In the genomic region with DNA sequence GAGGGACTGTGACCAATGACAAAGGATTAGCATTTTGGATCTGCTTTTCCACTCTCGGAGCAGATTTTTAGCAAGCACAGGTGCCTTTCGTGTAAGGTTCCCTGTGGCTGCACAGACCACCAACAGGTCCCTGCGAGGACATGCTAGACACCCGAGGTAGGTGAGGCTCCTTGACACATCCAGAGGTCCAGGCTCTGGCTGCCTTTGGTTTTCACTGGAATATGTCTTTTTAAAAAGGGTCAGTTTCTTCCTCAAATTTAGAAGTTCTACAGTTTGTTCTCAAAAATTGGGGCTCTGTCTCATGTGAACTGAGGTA, we compare ENCODE assay signal across 7 mouse cellular contexts. TPM values are rescaled to one million over a fixed set of nuclear protein-coding genes. Genes with fewer than 3 reads are reported as not detected.
DNase-seq lines count a peak whose midpoint lies in the region; ATAC-seq lines count a peak whose summit lies in the region.

No protein-coding gene starts in this region.

- peaks cover 47% of the 10 kb centered on the region for H3K4me1 ChIP-seq in megakaryocyte, embryonic 14.5 days
- peaks cover 25% of the 10 kb centered on the region for H3K4me1 ChIP-seq in forebrain, embryonic 14.5 days (ENCODE audit: control insufficient read depth, insufficient read depth, low read length)
- H3K4me1 ChIP-seq in limb, embryonic 15.5 days = peaks cover 12% of the 10 kb centered on the region
- H3K4me1 ChIP-seq in stomach, embryonic 15.5 days = peaks cover 8% of the 10 kb centered on the region; the same call in 1 of the 2 replicates

- peak overlapping the region; percentile 52 for H3K4me2 ChIP-seq in forebrain, embryonic 14.5 days (ENCODE audit: low read length)
- H3K4me2 ChIP-seq in limb, embryonic 15.5 days = peak overlapping the region; percentile 58
- peak overlapping the region; percentile 65 for H3K4me2 ChIP-seq in stomach, embryonic 15.5 days

- 6% methylated on average over 4 of the region's 4 CpGs for WGBS in forebrain, embryonic 14.5 days
- 7% methylated on average over 4 of the region's 4 CpGs for WGBS in limb, embryonic 15.5 days
- 14% methylated on average over 4 of the region's 4 CpGs for WGBS in stomach, embryonic 15.5 days

- ATAC-seq in megakaryocyte, adult 5-6 weeks (ENCODE audit: poor library complexity, severe bottlenecking) = no peak
- ATAC-seq in forebrain, embryonic 14.5 days = no peak
- ATAC-seq in limb, embryonic 15.5 days (ENCODE audit: insufficient number of reproducible peaks, low FRiP score, low TSS enrichment, low read depth) = no peak
- no peak for ATAC-seq in stomach, embryonic 15.5 days (ENCODE audit: insufficient read depth, low FRiP score, low read depth)

- no peaks in the 10 kb centered on the region for H3K9me3 ChIP-seq in megakaryocyte, embryonic 14.5 days
- H3K9me3 ChIP-seq in forebrain, embryonic 14.5 days (replicated peaks; ENCODE audit: control insufficient read depth, low read length) = no peaks in the 10 kb centered on the region
- H3K9me3 ChIP-seq in limb, embryonic 15.5 days = no peaks in the 10 kb centered on the region
- H3K9me3 ChIP-seq in stomach, embryonic 15.5 days = no peaks in the 10 kb centered on the region

- no peak for DNase-seq in forebrain, embryonic 14.5 days (ENCODE audit: low spot score)
- DNase-seq in cerebellum, postnatal 25 days = no peak
- no peak for DNase-seq in thymus, postnatal 0 days (ENCODE audit: low spot score)

- peak overlapping the region; percentile 56 for H3K9ac ChIP-seq in forebrain, embryonic 14.5 days (ENCODE audit: low read length)
- no peak overlapping the region for H3K9ac ChIP-seq in limb, embryonic 15.5 days
- H3K9ac ChIP-seq in stomach, embryonic 15.5 days = peak overlapping the region; percentile 4; the same call in 1 of the 2 replicates

- peaks cover 16% of the 10 kb centered on the region for H3K27me3 ChIP-seq in megakaryocyte, embryonic 14.5 days (replicated peaks)
- H3K27me3 ChIP-seq in forebrain, embryonic 14.5 days (replicated peaks; ENCODE audit: control insufficient read depth, insufficient read depth, low read length) = no peaks in the 10 kb centered on the region
- no peaks in the 10 kb centered on the region for H3K27me3 ChIP-seq in limb, embryonic 15.5 days
- no peaks in the 10 kb centered on the region for H3K27me3 ChIP-seq in stomach, embryonic 15.5 days (replicated peaks)

- peak overlapping the region; percentile 91 for H3K4me3 ChIP-seq in megakaryocyte, embryonic 14.5 days (replicated peaks)
- peak overlapping the region; percentile 23 for H3K4me3 ChIP-seq in forebrain, embryonic 14.5 days (ENCODE audit: low read depth, low read length)
- H3K4me3 ChIP-seq in limb, embryonic 15.5 days = peak overlapping the region; percentile 37
- H3K4me3 ChIP-seq in stomach, embryonic 15.5 days (replicated peaks) = peak overlapping the region; percentile 36

- no peaks in the 10 kb centered on the region for H3K36me3 ChIP-seq in megakaryocyte, embryonic 14.5 days (replicated peaks; ENCODE audit: low read length)
- no peaks in the 10 kb centered on the region for H3K36me3 ChIP-seq in forebrain, embryonic 14.5 days (ENCODE audit: control insufficient read depth, insufficient read depth, low read length)
- H3K36me3 ChIP-seq in limb, embryonic 15.5 days = no peaks in the 10 kb centered on the region
- H3K36me3 ChIP-seq in stomach, embryonic 15.5 days = no peaks in the 10 kb centered on the region

- H3K27ac ChIP-seq in forebrain, embryonic 14.5 days (ENCODE audit: low read depth, low read length) = no peak overlapping the region
- no peak overlapping the region for H3K27ac ChIP-seq in limb, embryonic 15.5 days
- peak overlapping the region; percentile 74 for H3K27ac ChIP-seq in stomach, embryonic 15.5 days

RNA-seq across cellular contexts. Expression of gene Maml3, which starts 34.8 kb away (rescaled TPM):
- polyA plus RNA-seq in megakaryocyte, embryonic 14.5 days (2012; ENCODE audit: insufficient read depth, low replicate concordance) = 2.4 TPM in 2 replicates
- total RNA-seq in megakaryocyte, adult 5-6 weeks (2015) = 3.1 and 4.9 TPM in 2 replicates
- total RNA-seq in megakaryocyte, adult 5-6 weeks (2017) = 4.3 and 4.6 TPM in 2 replicates
- 3.5 and 4.2 TPM in 2 replicates for polyA plus RNA-seq in forebrain, embryonic 14.5 days (2014; fragmentation: Nextera tagmentation; extraction: Ambion mirVana)
- polyA plus RNA-seq in limb, embryonic 15.5 days (2015; fragmentation: Nextera tagmentation; extraction: Ambion mirVana) = 4.4 and 5.1 TPM in 2 replicates
- polyA plus RNA-seq in stomach, embryonic 15.5 days (2015; fragmentation: Nextera tagmentation; extraction: Ambion mirVana) = 5.2 and 5.5 TPM in 2 replicates
- 1.7 and 2.6 TPM in 2 replicates for polyA plus RNA-seq in thymus, postnatal 0 days (2015; fragmentation: Nextera tagmentation; extraction: Ambion mirVana)

Comparison
In these comparisons a context has a peak if more than half of its experiments do, and no peak if none do; other contexts are left out.
1. H3K4me3 ChIP-seq: peak in every context shown above with its lines; median percentile 91 in megakaryocyte, embryonic 14.5 days; 37 in limb, embryonic 15.5 days; 36 in stomach, embryonic 15.5 days; 23 in forebrain, embryonic 14.5 days.